Mouse (Mus musculus) embryonic stem cell, embryonic (primary cell): ENCODE data around the gene Tex38.

ENCODE experiments used
- CTCF ChIA-PET, 4 experiments: fragments of 300-600 bp in 2 of 4; fragments of 350-600 bp in 2 of 4; sonication (Branson Sonifier 250); formaldehyde crosslinking; loops; one replicate each; lab custom pipeline; 2022; ENCODE audit warnings: inconsistent platforms in 2 of 4; lab: Charles Lee
- POLR2A ChIA-PET, 4 experiments: fragments of 300-600 bp in 2 of 4; fragments of 350-600 bp in 2 of 4; sonication (Branson Sonifier 250); formaldehyde crosslinking; loops; one replicate each; lab custom pipeline; 2022; ENCODE audit warnings: antibody characterized with exemption in 4 of 4, inconsistent platforms in 1 of 4; lab: Charles Lee

Tex38 gene

GRCm38 (mm10) chr4:115780918-115781317 is at the start of gene Tex38:
TSS of gene Tex38 (minus strand) at chr4:115781018.
- ChIA-PET POLR2A (interaction anchor here in 2 of 4 experiments (0.6 to 2.0 kb wide), 4 partner anchors 40 to 518 kb away, joined by 3 to 7 read pairs (median 4); partner anchors contain the start of gene Mknk1 (in 1 of the 2)), CTCF (no interaction called here)

- ChIA-PET POLR2A (interaction anchor here (0.6 to 5.4 kb wide), 19 partner anchors 9 to 830 kb away, joined by 3 to 79 read pairs (median 5); partner anchors contain the start of genes Atpaf1 (in 3 of the 4), Mknk1 (in 2 of the 4), Efcab14 (in 1 of the 4) and Stil (in 1 of the 4)), CTCF (interaction anchor here in 2 of 4 experiments (0.6 to 1.5 kb wide), 2 partner anchors 48 to 815 kb away, joined by 3 read pairs; no protein-coding TSS in a partner anchor)
These were observed 49.7 kb upstream of the Tex38 start for GRCm38 (mm10) chr4:115830491-115830890.

- ChIA-PET CTCF (interaction anchor here in 3 of 4 experiments (0.6 to 1.6 kb wide), 4 partner anchors 10 to 251 kb away, joined by 3 to 4 read pairs (median 3); partner anchors contain the start of gene Mknk1 (in 1 of the 3)), POLR2A (interaction anchor here (0.6 to 5.1 kb wide), 26 partner anchors 9 to 384 kb away, joined by 3 to 52 read pairs (median 6); partner anchors contain the start of genes Atpaf1 (in 3 of the 4), Mknk1 (in 3 of the 4), Nsun4 (in 3 of the 4) and Dmbx1 (in 1 of the 4))
These were observed 47.7 kb upstream of the Tex38 start for GRCm38 (mm10) chr4:115828572-115828902.

GRCm38 (mm10) chr4:115827888-115828571 is 47.2 kb upstream of the Tex38 start, which contains the start of gene Mob3c:
TSS of gene Mob3c (plus strand) at chr4:115828092.
- ChIA-PET CTCF (interaction anchor here in 3 of 4 experiments (0.6 to 1.6 kb wide), 6 partner anchors 11 to 350 kb away, joined by 3 to 4 read pairs (median 3); partner anchors contain the start of gene Mknk1 (in 1 of the 3)), POLR2A (interaction anchor here (0.6 to 5.1 kb wide), 30 partner anchors 9 to 891 kb away, joined by 3 to 52 read pairs (median 4); partner anchors contain the start of genes Atpaf1 (in 3 of the 4), Mknk1 (in 3 of the 4), Nsun4 (in 3 of the 4) and Dmbx1 (in 1 of the 4))

GRCm38 (mm10) chr4:115827535-115827887 is 46.7 kb upstream of the Tex38 start:
- CTCF ChIA-PET = interaction anchor here in 3 of 4 experiments (0.6 to 1.4 kb wide), 3 partner anchors 14 to 351 kb away, joined by 3 read pairs; no protein-coding TSS in a partner anchor
- POLR2A ChIA-PET = interaction anchor here (0.7 to 5.1 kb wide), 22 partner anchors 9 to 892 kb away, joined by 3 to 52 read pairs (median 6); partner anchors contain the start of genes Atpaf1 (in 3 of the 4), Mknk1 (in 3 of the 4), Nsun4 (in 3 of the 4) and Efcab14 (in 1 of the 4)

GRCm38 (mm10) chr4:115827066-115827465 is 46.2 kb upstream of the Tex38 start:
- POLR2A ChIA-PET = interaction anchor here in 3 of 4 experiments (0.5 to 5.1 kb wide), 20 partner anchors 10 to 247 kb away, joined by 3 to 52 read pairs (median 6); partner anchors contain the start of genes Atpaf1 (in 3 of the 3), Mknk1 (in 2 of the 3) and Nsun4 (in 1 of the 3)

GRCm38 (mm10) chr4:115825271-115825670 is 44.5 kb upstream of the Tex38 start:
- ChIA-PET POLR2A (interaction anchor here in 2 of 4 experiments (0.8 to 5.0 kb wide), 5 partner anchors 12 to 41 kb away, joined by 3 to 31 read pairs (median 5); partner anchors contain the start of genes Mknk1 (in 2 of the 2) and Atpaf1 (in 1 of the 2)), CTCF (interaction anchor here in 1 of 4 experiments (0.6 kb wide), 1 partner anchor 42 kb away, joined by 3 read pairs; no protein-coding TSS in a partner anchor)

More at GRCm38 (mm10) chr4:115827066-115827465, 46.2 kb upstream of the Tex38 start:
- CTCF ChIA-PET = interaction anchor here in 3 of 4 experiments (0.5 to 1.4 kb wide), 3 partner anchors 14 to 730 kb away, joined by 3 to 6 read pairs (median 3); no protein-coding TSS in a partner anchor

- ChIA-PET POLR2A (interaction anchor here in 2 of 4 experiments (1.1 to 7.2 kb wide), 6 partner anchors 7 to 40 kb away, joined by 3 to 79 read pairs (median 7); partner anchors contain the start of genes Atpaf1 (in 2 of the 2) and Mknk1 (in 1 of the 2)), CTCF (no interaction called here)
These were observed 43.4 kb upstream of the Tex38 start for GRCm38 (mm10) chr4:115824178-115824577.

GRCm38 (mm10) chr4:115821928-115822327 is 41.1 kb upstream of the Tex38 start:
- ChIA-PET CTCF (interaction anchor here in 1 of 4 experiments (1.0 kb wide), 1 partner anchor 182 kb away, joined by 3 read pairs; no protein-coding TSS in a partner anchor), POLR2A (interaction anchor here in 3 of 4 experiments (0.8 to 7.2 kb wide), 19 partner anchors 9 to 231 kb away, joined by 3 to 79 read pairs (median 8); partner anchors contain the start of genes Atpaf1 (in 3 of the 3), Mknk1 (in 3 of the 3) and Nsun4 (in 1 of the 3))

GRCm38 (mm10) chr4:115821431-115821830 is 40.6 kb upstream of the Tex38 start:
- ChIA-PET CTCF (interaction anchor here in 1 of 4 experiments (1.0 kb wide), 1 partner anchor 183 kb away, joined by 3 read pairs; no protein-coding TSS in a partner anchor), POLR2A (interaction anchor here in 3 of 4 experiments (0.8 to 7.2 kb wide), 28 partner anchors 8 to 236 kb away, joined by 3 to 79 read pairs (median 5); partner anchors contain the start of genes Atpaf1 (in 3 of the 3), Mknk1 (in 3 of the 3), Efcab14 (in 1 of the 3) and Nsun4 (in 1 of the 3))

- CTCF ChIA-PET = interaction anchor here in 2 of 4 experiments (0.6 to 1.0 kb wide), 2 partner anchors 66 to 183 kb away, joined by 3 read pairs; no protein-coding TSS in a partner anchor
- POLR2A ChIA-PET = interaction anchor here in 3 of 4 experiments (0.8 to 7.2 kb wide), 28 partner anchors 8 to 236 kb away, joined by 3 to 79 read pairs (median 5); partner anchors contain the start of genes Atpaf1 (in 3 of the 3), Mknk1 (in 3 of the 3), Efcab14 (in 1 of the 3) and Nsun4 (in 1 of the 3)
These were observed 40.1 kb upstream of the Tex38 start for GRCm38 (mm10) chr4:115820944-115821343.

GRCm38 (mm10) chr4:115820199-115820598 is 39.4 kb upstream of the Tex38 start:
- ChIA-PET POLR2A (interaction anchor here in 3 of 4 experiments (0.5 to 7.2 kb wide), 19 partner anchors 8 to 820 kb away, joined by 3 to 79 read pairs (median 8); partner anchors contain the start of genes Atpaf1 (in 2 of the 3), Mknk1 (in 2 of the 3), Nsun4 (in 1 of the 3) and Stil (in 1 of the 3)), CTCF (interaction anchor here in 2 of 4 experiments (0.5 to 0.6 kb wide), 2 partner anchors 67 to 82 kb away, joined by 3 to 5 read pairs; no protein-coding TSS in a partner anchor)

GRCm38 (mm10) chr4:115815606-115816005 is 34.8 kb upstream of the Tex38 start:
- POLR2A ChIA-PET = interaction anchor here in 3 of 4 experiments (0.6 to 4.7 kb wide), 7 partner anchors 9 to 248 kb away, joined by 3 to 28 read pairs (median 3); partner anchors contain the start of genes Efcab14 (in 1 of the 3) and Mknk1 (in 1 of the 3)
- CTCF ChIA-PET = no interaction called here

GRCm38 (mm10) chr4:115812326-115812725 is 31.5 kb upstream of the Tex38 start:
- CTCF ChIA-PET = interaction anchor here in 1 of 4 experiments (1.3 kb wide), 1 partner anchor 15 kb away, joined by 3 read pairs; the partner anchor contains the start of gene Mob3c

GRCm38 (mm10) chr4:115799981-115800380 is 19.2 kb upstream of the Tex38 start:
- ChIA-PET POLR2A (interaction anchor here in 2 of 4 experiments (0.8 to 1.9 kb wide), 5 partner anchors 12 to 39 kb away, joined by 3 to 5 read pairs (median 3); partner anchors contain the start of gene Mknk1 (in 1 of the 2)), CTCF (interaction anchor here in 1 of 4 experiments (0.5 kb wide), 1 partner anchor 47 kb away, joined by 3 read pairs; no protein-coding TSS in a partner anchor)

More at GRCm38 (mm10) chr4:115812326-115812725, 31.5 kb upstream of the Tex38 start:
- POLR2A ChIA-PET = interaction anchor here in 3 of 4 experiments (0.7 to 4.7 kb wide), 10 partner anchors 9 to 28 kb away, joined by 3 to 28 read pairs (median 9); partner anchors contain the start of genes Mob3c (in 2 of the 3), Atpaf1 (in 1 of the 3) and Mknk1 (in 1 of the 3)

- ChIA-PET POLR2A (interaction anchor here in 2 of 4 experiments (0.8 to 1.8 kb wide), 5 partner anchors 9 to 52 kb away, joined by 4 read pairs; partner anchors contain the start of gene Atpaf1 (in 1 of the 2)), CTCF (no interaction called here)
These were observed 14.5 kb upstream of the Tex38 start for GRCm38 (mm10) chr4:115795360-115795759.
